Mouse (Mus musculus) layer of hippocampus, postnatal 36 days (tissue): ENCODE measurements around the gene Derl2. TPM values are rescaled to one million over a fixed set of nuclear protein-coding genes. Genes with fewer than 3 reads are reported as not detected.

Experiments
- DNase-seq, 2 experiments: peaks; one replicate each; pipeline ENCODE4 v3.0.0; 2022
- total RNA-seq, 2 experiments: library from RNA; stranded (reverse); gene quantifications; 2 replicates each; pipeline ENCODE4 v1.2.3; 2021

The Derl2 gene
- total RNA-seq, 2 experiments from 2014 or later: 29.9 to 30.9 TPM

DNA sequence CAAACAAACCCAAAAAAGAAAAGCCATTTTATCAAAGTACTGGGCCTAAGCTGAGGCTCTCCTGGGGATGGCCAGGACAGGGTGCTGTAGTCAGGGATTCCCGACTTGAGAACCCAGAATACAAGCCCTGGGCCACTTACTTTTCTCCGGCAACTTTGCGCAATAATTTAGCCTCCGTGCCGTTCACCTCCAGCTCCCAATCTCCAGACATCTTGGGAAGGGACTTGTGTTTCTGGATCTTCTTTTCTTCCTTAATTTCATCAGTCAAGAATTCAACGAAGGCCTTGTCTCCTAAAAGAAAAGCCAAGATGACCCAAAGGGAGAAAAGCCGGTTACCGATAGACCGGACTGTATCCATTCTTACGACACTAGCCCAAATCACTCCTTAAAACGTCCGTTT lies 37.6 kb downstream of the Derl2 start:
- no peak for DNase-seq

DNA sequence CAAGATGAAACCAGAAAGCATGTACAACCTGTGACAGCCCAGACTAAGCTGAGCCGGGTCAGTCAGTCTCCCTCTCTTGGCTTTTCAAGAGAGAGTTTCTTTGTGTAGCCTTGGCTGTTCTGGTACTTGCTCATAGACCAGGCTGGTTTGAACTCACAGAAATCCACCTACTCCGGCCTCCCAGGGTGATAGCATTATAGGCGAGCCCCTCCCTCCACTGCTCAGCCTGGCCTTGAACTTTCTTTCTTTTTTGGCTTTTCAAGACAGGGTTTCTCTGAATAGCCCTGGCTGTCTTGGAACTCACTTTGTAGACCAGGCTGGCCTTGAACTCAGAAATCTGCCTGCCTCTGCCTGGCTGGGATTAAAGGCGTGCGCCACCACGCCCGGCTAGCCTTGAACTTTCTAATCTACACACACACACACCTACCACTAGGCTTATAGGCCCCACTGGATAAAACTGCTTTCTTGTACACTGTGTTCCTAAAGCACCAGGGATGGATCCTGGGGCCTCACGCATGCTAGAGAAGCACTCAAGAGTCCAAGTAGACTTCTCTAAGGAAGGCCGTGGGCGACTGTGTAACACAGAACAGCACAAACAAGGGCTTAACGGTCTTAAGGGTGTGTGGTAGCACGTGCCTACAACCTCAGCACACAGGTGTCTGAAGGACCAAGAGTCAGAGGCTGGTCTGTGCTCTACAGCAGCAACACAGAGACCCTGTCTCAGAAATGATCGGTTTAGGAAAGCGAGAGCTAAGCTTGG lies 38.7 kb downstream of the Derl2 start:
- no peak for DNase-seq

DNA sequence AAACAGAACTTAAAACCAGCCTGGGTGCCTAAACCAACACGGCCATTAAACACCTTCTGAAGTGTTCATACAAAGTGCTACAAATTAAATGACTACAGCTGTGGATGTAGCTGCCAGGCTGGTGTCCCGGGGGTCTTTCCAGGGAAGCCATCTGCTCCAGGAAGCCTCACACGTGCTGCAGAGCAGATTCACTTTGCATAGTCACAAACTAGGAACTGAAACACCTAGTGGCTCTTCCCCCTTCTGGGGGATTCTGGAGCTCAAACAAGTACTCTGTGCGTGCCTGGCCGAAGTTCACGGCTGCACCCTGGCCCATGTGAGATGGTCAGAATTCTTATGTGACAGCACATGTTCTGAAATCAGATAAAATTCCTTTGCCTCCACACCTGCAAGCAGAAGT lies 39.4 kb downstream of the Derl2 start:
- DNase-seq: no peak

DNA sequence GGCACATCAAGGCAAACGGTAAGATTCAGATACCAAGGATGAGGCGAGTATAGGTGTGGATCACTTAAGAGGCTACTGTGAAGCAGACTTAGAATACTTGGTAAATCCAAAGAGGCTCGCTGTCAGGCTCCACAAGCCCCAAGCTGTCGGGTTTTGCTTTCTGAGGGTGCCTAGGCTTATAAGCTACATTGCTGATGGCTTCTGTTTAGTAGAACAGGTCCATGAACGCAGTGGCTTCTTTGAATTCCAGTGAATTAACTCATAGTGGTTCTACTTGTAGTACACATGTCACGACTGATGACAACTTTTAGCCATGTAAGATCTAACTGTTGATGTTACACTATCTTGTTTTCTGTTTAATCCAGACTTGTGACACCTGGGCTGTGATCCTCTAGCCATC lies 42.3 kb downstream of the Derl2 start:
- DNase-seq: no peak

DNA sequence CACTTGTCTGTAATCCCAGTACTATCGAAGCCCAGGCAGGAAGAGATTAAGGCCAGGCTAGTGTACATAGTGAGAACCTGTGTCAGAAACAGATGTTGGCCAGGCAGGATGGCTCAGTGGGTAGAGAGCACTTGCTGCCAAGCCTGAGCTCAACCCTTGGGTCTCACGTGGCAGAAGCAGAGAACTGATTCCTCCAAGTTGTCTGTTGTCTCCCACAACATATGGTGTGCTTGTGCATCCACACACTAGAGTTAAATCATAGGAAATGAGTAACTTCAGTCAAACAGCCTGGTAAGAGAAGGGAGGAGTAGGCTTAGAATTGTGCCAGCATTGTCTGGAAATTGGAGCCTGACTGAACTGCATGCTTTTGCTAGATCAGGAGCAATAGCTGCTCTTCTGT lies 44.4 kb downstream of the Derl2 start:
- DNase-seq: peak; percentile 27 to 37

DNA sequence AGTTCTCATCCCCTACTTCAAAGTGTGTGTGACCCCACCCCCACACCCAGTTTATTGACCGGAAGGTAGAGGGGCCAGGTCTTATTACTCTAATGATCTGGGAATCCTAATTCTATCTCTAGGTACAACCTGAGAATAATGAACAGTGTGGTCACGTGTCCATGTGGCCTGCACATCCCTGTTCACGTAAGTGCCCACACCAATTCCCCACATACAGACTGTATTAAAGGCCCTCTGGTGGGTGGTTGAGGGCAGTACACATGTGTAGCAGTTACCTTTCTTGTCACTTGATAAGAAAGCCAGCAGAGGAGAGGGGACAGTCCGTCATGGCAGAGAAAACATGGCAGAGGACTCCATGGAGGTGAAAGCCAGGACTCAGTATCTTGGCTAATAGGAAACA lies 45.7 kb downstream of the Derl2 start:
- DNase-seq: no peak

DNA sequence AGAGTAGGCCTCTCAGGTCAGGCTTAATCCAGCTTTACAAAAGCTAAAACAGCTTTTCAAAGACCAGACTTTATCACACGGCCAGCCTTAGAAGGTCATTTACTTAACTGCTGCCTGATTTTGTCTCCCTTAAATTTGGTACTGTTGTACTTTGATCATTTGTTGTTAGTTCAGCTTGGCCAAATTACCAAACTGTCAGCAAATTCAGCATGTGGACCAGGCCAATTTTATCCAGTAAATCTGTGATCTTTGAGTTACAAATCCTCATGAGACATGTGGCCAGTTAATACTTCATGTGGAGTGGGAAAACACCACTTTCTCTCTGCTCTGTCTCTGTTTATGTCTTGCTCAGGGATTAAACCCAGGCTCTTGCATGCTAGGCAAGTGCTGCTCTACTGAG lies 47.1 kb downstream of the Derl2 start:
- DNase-seq: no peak

DNA sequence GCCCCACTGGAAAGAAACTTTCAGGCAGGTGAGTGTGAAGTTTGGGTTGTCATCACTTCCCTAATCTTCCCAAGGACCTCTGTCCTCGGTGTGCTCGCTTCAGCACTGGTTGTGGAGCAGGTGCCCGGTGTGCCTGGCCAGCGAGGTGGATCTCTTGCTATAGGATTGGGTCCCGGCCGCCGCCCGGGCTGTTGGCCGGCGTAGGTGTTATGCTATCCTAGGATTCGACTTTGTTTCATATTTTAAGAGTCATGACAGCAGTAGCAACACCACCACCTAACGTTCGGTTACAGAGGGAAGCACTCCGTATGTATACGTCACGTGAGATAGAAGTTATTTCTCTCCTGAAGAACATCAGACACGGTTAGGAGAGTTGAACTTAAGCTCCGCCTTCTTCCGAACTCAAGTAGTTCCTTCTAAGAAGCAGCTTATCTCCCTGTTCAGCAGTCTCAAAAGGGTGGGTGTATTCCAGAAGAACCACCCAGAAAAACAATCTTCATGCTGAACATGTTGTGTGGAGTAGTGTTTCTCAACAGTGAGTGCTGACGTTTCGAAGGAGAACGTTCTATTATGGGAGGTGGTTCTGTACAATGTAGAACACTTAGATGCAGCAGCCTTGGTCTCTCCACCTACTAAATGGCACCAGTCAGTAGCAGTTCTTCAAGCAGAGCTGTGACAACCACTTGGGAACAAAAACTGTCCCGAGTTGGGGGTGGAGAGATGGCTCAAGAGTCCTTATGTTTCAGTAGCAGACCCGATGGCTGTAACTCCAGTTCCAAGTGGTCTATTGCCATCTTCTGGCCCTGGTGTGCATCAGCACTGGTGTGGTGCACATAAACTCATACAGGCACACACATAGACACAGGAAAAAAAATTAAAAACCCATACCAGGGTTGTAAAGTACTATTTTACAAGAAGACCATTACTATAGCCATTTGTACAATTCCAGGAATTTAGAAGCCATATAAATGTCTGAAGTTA lies 48.8 kb downstream of the Derl2 start:
- DNase-seq: no peak

DNA sequence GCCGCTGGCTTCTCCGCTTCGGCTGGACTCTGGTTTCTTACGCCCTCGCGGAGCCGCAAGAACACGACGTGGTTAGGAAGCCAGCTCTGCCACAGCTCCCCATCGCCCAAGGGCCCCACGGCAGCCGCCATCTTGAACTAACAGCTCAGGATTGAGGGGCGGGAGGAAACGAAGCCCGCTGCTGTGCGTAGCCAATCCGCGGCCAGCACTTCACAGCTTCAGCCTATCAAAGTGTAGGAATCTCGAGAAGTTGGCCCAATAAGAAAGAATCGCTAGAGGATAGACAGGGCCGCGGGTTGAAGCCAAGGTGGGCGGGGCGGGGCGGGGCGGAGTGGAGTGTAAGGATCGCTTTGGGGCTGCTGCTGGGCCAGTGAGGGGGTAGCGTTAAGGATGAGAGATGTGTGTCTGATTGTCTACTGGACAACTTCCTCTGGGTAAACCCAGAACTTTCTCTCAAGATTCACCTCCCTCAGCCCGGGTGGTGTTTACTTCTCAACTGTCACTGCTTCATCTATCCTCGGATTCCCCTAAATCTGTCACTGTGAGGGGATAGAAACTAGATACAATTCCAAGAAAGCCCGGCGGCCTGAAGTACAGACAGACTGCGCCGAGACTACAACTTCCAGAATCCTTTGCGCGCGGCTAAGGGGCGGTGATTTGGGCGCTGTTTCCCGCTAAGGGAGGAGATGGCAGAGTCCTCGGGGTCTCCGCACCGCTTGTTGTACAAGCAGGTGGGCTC lies 49.7 kb downstream of the Derl2 start, which contains the start of the genes Nup88 and Rpain:
Nup88 (minus strand) TSS at position 153 of the 739 bp plus-strand sequence.
Rpain (plus strand) TSS at position 393 of the 739 bp plus-strand sequence.
- peak; percentile 91 to 92 for DNase-seq

DNA sequence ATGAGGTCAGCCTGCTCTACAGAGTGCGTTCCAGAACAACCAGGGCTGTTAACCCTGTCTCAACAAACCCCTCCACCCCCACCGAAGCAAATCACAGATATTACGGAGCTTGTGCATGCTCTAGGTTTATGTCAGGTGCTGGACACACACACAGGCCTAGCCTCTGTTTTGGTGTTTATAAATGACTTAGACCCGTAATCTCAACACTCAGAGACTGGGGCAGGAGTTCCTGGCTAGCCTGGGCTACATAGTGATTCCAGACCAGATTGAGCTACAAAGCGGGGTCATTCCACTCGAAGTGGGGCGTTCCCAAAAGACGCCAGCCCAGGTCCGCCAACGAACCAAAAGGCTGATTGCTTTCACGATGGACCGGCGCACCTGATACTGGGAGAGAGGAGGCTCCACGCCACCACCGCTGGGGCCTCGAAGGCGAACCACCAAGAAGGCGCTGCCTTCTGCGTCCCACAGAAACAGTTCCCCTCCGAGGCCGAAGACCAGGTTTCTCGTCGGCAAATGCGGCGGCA lies 50.3 kb downstream of the Derl2 start:
- DNase-seq: no peak

DNA sequence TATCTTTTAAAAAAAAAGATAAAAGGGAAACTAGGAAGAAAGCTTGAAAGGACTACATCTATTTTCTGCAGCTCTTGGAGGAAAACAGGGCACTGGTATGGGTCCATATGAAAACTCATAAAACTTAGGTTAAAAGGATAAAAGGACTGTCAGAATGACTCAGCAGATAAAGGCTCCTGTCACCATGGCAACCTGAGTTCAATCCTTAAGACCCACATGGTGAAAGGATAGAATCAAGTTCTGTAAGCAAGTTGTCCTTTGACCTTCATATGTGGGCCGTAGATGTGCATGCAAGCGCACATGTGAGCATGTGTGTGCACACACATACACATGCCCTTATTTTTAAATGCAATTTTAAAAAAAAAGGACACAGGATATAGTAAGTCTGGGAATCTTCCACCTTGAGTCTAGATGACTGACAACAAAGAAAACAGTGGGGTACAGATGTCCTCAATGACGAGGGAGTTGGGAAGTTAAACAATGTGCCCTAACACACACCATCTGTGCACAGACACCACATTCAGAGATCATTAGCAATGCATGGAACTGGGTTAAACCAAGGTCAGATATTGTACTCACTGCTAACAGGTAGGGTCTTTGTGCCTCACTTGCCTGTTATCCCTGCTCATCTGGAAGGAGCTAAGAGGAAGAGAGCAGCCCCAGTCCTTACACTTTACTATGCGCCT lies 55.3 kb downstream of the Derl2 start:
- DNase-seq: no peak

DNA sequence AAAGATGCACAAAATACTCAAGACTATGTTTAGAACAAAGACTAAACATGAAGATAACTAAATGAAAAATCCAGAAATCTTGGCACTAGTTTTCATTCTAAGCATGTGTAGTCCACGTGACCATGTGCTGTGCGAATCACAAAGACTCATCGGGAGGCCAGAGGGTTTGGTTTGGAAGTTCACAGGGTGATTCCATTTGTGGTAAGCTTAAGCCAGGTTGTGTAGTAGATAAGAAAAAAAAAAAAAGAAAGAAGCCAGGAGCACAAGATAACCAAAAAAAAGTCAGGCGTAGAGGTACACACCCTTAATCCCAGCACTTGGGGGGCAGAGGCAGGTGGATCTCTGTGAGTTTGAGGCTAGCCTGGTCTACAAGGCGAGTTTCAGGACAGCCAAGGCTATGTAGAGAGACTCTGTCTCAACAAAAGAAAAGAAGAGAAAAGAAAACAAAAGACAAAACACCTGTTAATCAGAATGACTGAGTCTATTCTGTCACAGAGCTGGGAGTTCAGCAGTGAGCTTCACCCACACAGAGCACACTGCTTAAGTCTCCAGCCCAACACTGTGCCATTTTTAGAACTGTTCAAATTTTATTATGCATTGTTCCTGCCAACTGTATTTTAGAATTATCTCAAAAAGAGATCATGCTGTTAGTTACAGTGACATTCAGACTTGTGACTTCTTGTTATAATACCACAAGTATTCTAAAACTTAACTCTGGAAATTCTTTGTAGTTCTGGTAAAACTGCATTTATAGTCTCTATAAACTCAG lies 58.7 kb downstream of the Derl2 start:
- no peak for DNase-seq

Other genes with a start within 250 kb of the Derl2 start
- gene Scimp, start 207.3 kb downstream of the Derl2 start, total RNA-seq: not detected
- gene Rabep1, start 175.1 kb downstream of the Derl2 start, total RNA-seq: 100 to 1,000 TPM; 126 to 128 TPM
- gene Nup88, start 49.9 kb downstream of the Derl2 start, total RNA-seq: 10 to 100 TPM; 53.2 to 59.1 TPM
- 10 to 100 TPM; 39.6 to 41.3 TPM for gene Rpain, start 49.6 kb downstream of the Derl2 start, total RNA-seq
- gene C1qbp, start 36.8 kb downstream of the Derl2 start, total RNA-seq: 100 to 1,000 TPM in 1 of 2 experiments, 10 to 100 TPM in 1; 99.2 to 101 TPM
- 10 to 100 TPM; 59.0 to 70.6 TPM for gene Dhx33, start 15.4 kb downstream of the Derl2 start, total RNA-seq
- 10 to 100 TPM; 16.6 to 18.1 TPM for gene Mis12, start 230 bp downstream of the Derl2 start, total RNA-seq
- gene 6330403K07Rik, start 13.7 kb upstream of the Derl2 start, total RNA-seq: 100 to 1,000 TPM; 196 to 210 TPM
- 1 to 10 TPM in 1 of 2 experiments, under 1 TPM in 1; 0.68 to 1.0 TPM for gene Nlrp1a, start 124.9 kb upstream of the Derl2 start, total RNA-seq
- gene Nlrp1b, start 210.9 kb upstream of the Derl2 start, total RNA-seq: under 1 TPM; 0.18 to 0.22 TPM